Comparison of ENCODE assay signal across 13 mouse cellular contexts in the genomic region with DNA sequence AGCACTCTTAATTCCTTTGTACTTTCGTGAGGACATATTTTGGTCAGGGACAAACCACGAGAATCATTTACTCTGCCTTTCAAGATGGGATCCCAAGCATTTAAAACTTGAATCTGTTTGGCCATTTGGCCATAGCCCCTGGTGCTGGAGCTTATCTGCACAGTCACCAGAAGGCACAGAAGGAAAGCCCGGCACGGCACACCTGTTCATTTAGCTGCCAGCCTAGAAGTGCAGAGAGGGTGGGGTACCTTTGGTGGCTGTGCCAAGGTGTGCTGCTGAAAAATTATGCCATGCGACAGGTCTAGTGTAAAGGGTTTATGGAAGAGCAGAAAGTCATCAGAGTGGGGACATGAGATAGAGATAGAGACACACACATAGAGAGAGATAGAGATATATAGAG. TPM values are rescaled to one million over a fixed set of nuclear protein-coding genes. Genes with fewer than 3 reads are reported as not detected.
DNase-seq lines count a peak whose midpoint lies in the region.
"Had no signal": no experiment of that assay in that cellular context is flagged by ENCODE, and none has a peak within 500 bp of the region (broad histone marks: within the 10 kb centered on the region; RNA-seq: fewer than 3 reads in every experiment).

No protein-coding gene starts in this region.

- peak; percentile 37 to 50 for DNase-seq in cerebellum, postnatal 10 days
- no peak for DNase-seq in cerebellum, adult 9-10 months
- DNase-seq in cerebellum, postnatal 25 days = peak; percentile 19 to 44
- no peak for DNase-seq in cerebellum, postnatal 4 days (ENCODE audit: low spot score in 2 of 2)
- DNase-seq in brain, adult 2 months (ENCODE audit: low read depth, low spot score) = peak; percentile 7
- no peak for DNase-seq in gastrocnemius, postnatal 25 days
- DNase-seq: adrenal gland, adult 2 months; adrenal gland, postnatal 10 days; adrenal gland, postnatal 25 days; cerebellum, adult 11 months; cerebellum, adult 9-11 months; forebrain, postnatal 0 days had no signal

RNA-seq across cellular contexts. Expression of gene Hhip, which starts 53.4 kb away (rescaled TPM):
- total RNA-seq in gastrocnemius, postnatal 25 days (2021) = under 1 TPM; 0.49 to 0.99 TPM
- total RNA-seq: MEL had no signal

Comparison
In these comparisons a context has a peak if more than half of its experiments do, and no peak if none do; other contexts are left out.
1. DNase-seq: peak in cerebellum, postnatal 10 days (2 of 2), cerebellum, postnatal 25 days (2 of 2) and brain, adult 2 months (single experiment); none in cerebellum, adult 9-10 months (single experiment), cerebellum, postnatal 4 days (0 of 2) and gastrocnemius, postnatal 25 days (single experiment).